Mouse (Mus musculus) forebrain, postnatal 0 days (tissue): ENCODE data around the gene Dglucy. TPM values are rescaled to one million over a fixed set of nuclear protein-coding genes. Genes with fewer than 3 reads are reported as not detected.

Experiments used
- ATAC-seq: fragments of 200-750 bp; cut with Nextera tagmentation; 2 replicates; pipeline ENCODE4 v1.8.0; 2017; ENCODE audit warnings: mild to moderate bottlenecking, moderate library complexity
- DNase-seq: peaks from one replicate; pipeline ENCODE4 v3.0.0-alpha.2; 2015
- H3K27ac ChIP-seq: fragments of 300-500 bp; sonication (generic); 2 replicates; pipeline ENCODE4 v1.5.1; 2014; ENCODE audit warnings: low read depth, mild to moderate bottlenecking, antibody characterized with exemption, low read length, moderate library complexity, mixed read lengths
- H3K27me3 ChIP-seq: fragments of 300-500 bp; sonication (generic); 2 replicates; pipeline ENCODE4 v1.6.1; 2014; ENCODE audit warnings: mild to moderate bottlenecking, low read length, mixed read lengths; ENCODE audit not compliant: insufficient read depth
- H3K36me3 ChIP-seq: fragments of 300-500 bp; sonication (generic); 2 replicates; pipeline ENCODE4 v1.6.1; 2014; ENCODE audit warnings: mild to moderate bottlenecking, moderate library complexity; ENCODE audit not compliant: insufficient read depth
- H3K4me1 ChIP-seq: fragments of 300-500 bp; sonication (generic); 2 replicates; pipeline ENCODE4 v1.6.1; 2014; ENCODE audit warnings: antibody characterized with exemption; ENCODE audit not compliant: insufficient read depth
- H3K4me2 ChIP-seq: fragments of 300-500 bp; sonication (generic); 2 replicates; pipeline ENCODE4 v1.6.1; 2014; ENCODE audit warnings: low read depth, mild to moderate bottlenecking, moderate library complexity
- H3K4me3 ChIP-seq: fragments of 300-500 bp; sonication (generic); 2 replicates; pipeline ENCODE4 v1.5.1; 2014; ENCODE audit warnings: low read depth, low read length, mixed read lengths
- H3K9ac ChIP-seq: fragments of 300-500 bp; sonication (generic); 2 replicates; pipeline ENCODE4 v1.6.1; 2014; ENCODE audit warnings: mild to moderate bottlenecking
- H3K9me3 ChIP-seq: fragments of 300-500 bp; sonication (generic); 2 replicates; pipeline ENCODE4 v1.6.1; 2016; ENCODE audit warnings: low read length
- CTCF ChIP-seq: sonication (generic); IDR thresholded peaks from 2 replicates; pipeline ENCODE4 v1.5.1; 2016; ENCODE audit warnings: antibody characterized with exemption, control low read depth, low read depth
- WGBS: fragments of 180-500 bp; shearing (Covaris S2); extraction: QIAGEN DNeasy Blood & Tissue Kit; methylation state at CpG from one replicate; pipeline ENCODE4 v1.1.7; 2014; 5-methylcytosine and 5-hydroxymethylcytosine counted together
- polyA plus RNA-seq: library from polyadenylated mRNA; unstranded; fragments of >200 nt; fragmentation: Nextera tagmentation; extraction: Ambion mirVana; gene quantifications from 2 replicates; pipeline ENCODE4 v1.2.1, GENCODE M21; 2015
- total RNA-seq: library from RNA; depleted of rRNA; stranded (reverse); fragments of >200 nt; gene quantifications from 2 replicates; pipeline ENCODE4 v1.2.3, GENCODE M21; 2014

Gene Dglucy
- total and polyA plus RNA-seq, 2 experiments from 2014 or later, result 2.6 to 4.5 TPM

DNA sequence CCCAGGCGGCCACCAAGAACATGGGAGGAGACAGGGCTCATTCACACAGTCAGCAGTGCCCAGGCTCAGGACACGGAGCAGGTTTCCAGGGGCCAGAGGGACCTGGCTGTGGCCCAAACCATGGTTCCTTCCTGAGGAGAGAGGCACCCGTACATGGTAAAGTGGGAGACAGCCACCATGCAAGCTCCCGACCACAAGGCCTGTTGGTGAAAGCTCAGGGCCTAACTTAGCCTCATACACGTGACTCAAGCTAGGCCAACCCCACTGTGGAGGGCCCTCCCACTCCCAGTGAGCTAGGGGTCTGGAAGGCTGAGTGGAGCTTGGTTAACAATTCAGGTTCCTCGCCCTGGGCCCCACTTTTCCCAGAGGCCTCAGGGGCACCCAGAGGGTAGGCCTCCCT, 99.1 kb downstream of the Dglucy start:
- no peaks in the 10 kb centered on the region for H3K9me3 ChIP-seq
- no peaks in the 10 kb centered on the region for H3K4me1 ChIP-seq
- no peak overlapping the region for H3K9ac ChIP-seq
- no peak for DNase-seq
- no peak for TF ChIP-seq CTCF
- no peaks in the 10 kb centered on the region for H3K36me3 ChIP-seq
- H3K4me3 ChIP-seq, result no peak overlapping the region
- no peak overlapping the region for H3K4me2 ChIP-seq
- H3K27me3 ChIP-seq, result no peaks in the 10 kb centered on the region
- no peak for ATAC-seq
- no peak overlapping the region for H3K27ac ChIP-seq
- 81% methylated on average over 6 of the region's 6 CpGs for WGBS

DNA sequence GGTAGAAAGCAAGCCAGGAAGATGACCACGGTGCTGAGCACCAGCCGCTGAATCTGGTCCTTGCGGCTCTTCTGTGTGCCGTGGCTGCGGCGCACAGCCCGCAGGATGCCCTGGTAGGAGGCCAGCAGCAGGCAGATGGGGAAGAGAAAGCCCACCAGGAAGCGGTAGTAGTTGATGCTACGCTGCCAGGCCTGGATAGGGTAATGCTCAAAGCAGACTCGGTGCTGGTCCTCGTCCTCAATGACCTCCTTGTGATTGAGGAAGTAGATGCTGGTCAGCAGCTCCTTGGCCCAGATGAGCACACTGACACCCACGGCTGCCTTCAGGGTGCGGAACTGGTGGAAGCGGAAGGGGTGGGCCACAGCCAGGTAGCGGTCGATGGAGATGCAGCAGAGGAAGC, 99.7 kb downstream of the Dglucy start:
- no peak overlapping the region for H3K4me2 ChIP-seq
- WGBS, result 95% methylated on average over 16 of the region's 16 CpGs
- ATAC-seq, result no peak

DNA sequence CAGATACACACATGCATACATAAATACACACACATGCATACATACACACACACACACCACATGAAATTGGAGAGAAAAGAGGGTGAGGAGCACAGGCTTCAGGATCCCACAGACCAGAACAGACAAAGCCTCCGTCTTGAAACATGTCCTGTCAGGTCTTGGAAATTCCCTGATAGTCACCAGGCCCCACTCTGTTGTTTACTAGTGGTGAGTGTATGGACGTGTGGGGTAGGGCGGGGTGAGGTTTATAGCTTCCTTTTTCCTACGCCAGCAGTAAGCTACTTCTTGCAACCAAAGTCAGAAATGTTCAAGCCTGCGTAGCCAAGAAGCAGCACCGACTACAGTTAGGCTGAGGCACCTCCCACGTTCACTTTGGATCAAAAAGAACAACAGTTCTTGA, 104.3 kb downstream of the Dglucy start:
- Histone ChIP-seq H3K4me1 (0 out of 2 replicates have a peak, but pooled peaks cover 3% of the 10 kb centered on the region), H3K27ac (no peak overlapping the region), H3K9me3 (no peaks in the 10 kb centered on the region), H3K4me2 (no peak overlapping the region), H3K4me3 (no peak overlapping the region), H3K9ac (no peak overlapping the region), H3K36me3 (no peaks in the 10 kb centered on the region), H3K27me3 (no peaks in the 10 kb centered on the region)
- no peak for ATAC-seq
- no peak for DNase-seq
- TF ChIP-seq CTCF, result no peak
- 87% methylated on average over 7 of the region's 7 CpGs for WGBS

More for the DNA sequence above, 99.7 kb downstream of the Dglucy start:
- no peak overlapping the region for H3K4me3 ChIP-seq
- H3K4me1 ChIP-seq, result no peaks in the 10 kb centered on the region
- H3K9me3 ChIP-seq, result no peaks in the 10 kb centered on the region
- no peak overlapping the region for H3K9ac ChIP-seq
- H3K27me3 ChIP-seq, result no peaks in the 10 kb centered on the region
- no peak for TF ChIP-seq CTCF
- H3K27ac ChIP-seq, result no peak overlapping the region
- H3K36me3 ChIP-seq, result no peaks in the 10 kb centered on the region
- no peak for DNase-seq

DNA sequence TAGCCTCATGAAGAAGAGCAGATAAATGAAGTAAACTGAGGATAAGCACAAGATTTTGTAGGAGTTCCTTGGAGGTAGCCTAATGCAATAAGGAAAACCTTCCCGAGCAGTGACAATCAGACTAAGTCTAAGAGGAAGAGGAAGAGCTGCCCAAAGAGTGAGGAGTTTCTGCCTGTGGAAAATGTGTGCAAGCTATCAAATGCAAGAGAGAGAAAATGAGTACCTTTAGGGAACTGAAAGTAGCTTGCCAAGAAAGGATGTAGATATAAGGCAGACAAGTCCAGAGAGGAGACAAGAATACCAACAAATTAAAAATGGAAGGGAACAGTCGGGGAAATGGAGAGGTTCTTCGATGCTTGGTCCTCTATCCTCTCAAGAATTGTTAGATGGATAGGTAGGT, 106.7 kb downstream of the Dglucy start:
- Histone ChIP-seq H3K27ac (no peak overlapping the region), H3K4me1 (0 out of 2 replicates have a peak, but pooled peaks cover 3% of the 10 kb centered on the region), H3K27me3 (no peaks in the 10 kb centered on the region), H3K4me2 (no peak overlapping the region), H3K9me3 (no peaks in the 10 kb centered on the region), H3K36me3 (no peaks in the 10 kb centered on the region), H3K4me3 (no peak overlapping the region), H3K9ac (no peak overlapping the region)
- no peak for TF ChIP-seq CTCF
- DNase-seq (no peak), ATAC-seq (no peak)
- 90% methylated on average over 3 of the region's 3 CpGs for WGBS

DNA sequence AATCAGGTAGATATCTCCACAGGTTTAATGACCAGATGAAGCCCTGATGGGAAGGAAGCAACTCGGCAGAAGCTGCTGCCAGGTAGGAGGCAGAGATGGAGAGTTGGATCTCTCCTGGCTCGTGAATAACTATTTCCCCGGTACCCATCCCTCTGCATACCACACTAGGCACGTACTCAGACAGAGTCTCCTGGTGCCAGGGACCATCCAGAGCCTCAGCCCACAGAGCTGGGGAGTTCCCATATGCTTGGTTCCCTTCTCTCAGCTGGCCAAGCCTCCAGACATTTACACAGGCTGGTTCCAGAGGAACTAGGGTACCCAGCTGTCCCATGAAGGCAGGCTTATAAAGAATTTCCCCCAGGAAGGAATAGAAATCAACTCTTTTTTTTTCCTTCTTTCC, 108.0 kb downstream of the Dglucy start:
- WGBS, result 70% methylated on average over 4 of the region's 4 CpGs
- Histone ChIP-seq H3K27me3 (no peaks in the 10 kb centered on the region), H3K4me3 (no peak overlapping the region), H3K4me1 (0 out of 2 replicates have a peak, but pooled peaks cover 3% of the 10 kb centered on the region), H3K27ac (no peak overlapping the region), H3K9ac (no peak overlapping the region), H3K4me2 (no peak overlapping the region), H3K36me3 (no peaks in the 10 kb centered on the region), H3K9me3 (no peaks in the 10 kb centered on the region)
- TF ChIP-seq CTCF, result no peak
- ATAC-seq (no peak), DNase-seq (no peak)

DNA sequence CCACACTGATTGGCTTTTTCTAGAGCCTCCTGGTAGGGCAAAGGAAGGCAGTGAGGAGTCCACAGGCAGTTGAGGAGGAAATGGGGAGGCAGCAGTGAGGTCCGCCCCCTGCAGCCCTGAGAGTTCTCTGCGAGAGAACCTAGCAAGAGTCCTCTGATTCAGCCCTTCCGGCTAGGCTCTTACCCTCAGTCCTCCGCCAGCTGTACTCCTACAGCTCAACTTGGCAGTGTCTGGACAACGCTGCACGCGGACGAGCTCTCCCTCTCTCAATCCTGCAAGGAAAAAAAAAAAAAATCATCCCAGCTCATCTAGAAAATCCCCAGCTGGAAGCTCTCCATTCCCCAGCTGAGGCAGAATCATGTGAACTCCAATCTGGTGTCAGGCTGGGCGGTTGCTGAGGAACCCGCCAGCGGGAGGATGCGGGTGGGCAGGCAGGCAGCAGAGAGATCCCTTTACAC, 109.0 kb downstream of the Dglucy start:
- DNase-seq (peak; percentile 47), ATAC-seq (peak; percentile 69)
- no peak overlapping the region for H3K9ac ChIP-seq
- no peak overlapping the region for H3K4me3 ChIP-seq
- no peaks in the 10 kb centered on the region for H3K9me3 ChIP-seq
- 0 out of 2 replicates have a peak overlapping the region, but pooled peaks have one; percentile 30 for H3K27ac ChIP-seq
- no peak for TF ChIP-seq CTCF
- H3K36me3 ChIP-seq, result no peaks in the 10 kb centered on the region
- WGBS, result 32% methylated on average over 12 of the region's 12 CpGs
- H3K4me1 ChIP-seq, result 0 out of 2 replicates have a peak, but pooled peaks cover 3% of the 10 kb centered on the region
- H3K4me2 ChIP-seq, result 0 out of 2 replicates have a peak overlapping the region, but pooled peaks have one; percentile 13
- H3K27me3 ChIP-seq, result no peaks in the 10 kb centered on the region

DNA sequence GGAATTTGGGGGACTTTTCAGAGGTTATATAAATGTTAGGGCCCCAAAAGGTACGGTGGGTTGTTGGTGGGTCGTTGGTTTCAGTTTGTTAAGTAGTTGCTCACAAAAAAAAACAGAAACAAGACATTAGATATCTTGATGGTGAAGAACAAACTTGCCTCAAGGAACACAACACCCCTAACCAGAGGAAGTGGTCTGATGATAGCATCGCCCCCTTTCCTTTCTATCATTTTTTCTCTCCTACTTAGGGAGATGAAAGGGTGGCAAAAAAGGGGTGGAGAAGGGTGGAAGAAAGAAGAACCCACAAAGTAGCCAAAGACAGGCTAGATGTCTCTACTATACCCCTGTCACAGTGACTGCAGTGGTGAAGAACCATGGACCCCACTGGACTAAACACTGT, 111.7 kb downstream of the Dglucy start:
- 0 out of 2 replicates have a peak, but pooled peaks cover 3% of the 10 kb centered on the region for H3K4me1 ChIP-seq
- no peak for DNase-seq
- H3K4me3 ChIP-seq, result no peak overlapping the region
- H3K27ac ChIP-seq, result no peak overlapping the region
- no peak for TF ChIP-seq CTCF
- no peak for ATAC-seq
- H3K9me3 ChIP-seq, result no peaks in the 10 kb centered on the region
- no peak overlapping the region for H3K4me2 ChIP-seq
- no peaks in the 10 kb centered on the region for H3K27me3 ChIP-seq
- 91% methylated on average over 3 of the region's 3 CpGs for WGBS
- no peak overlapping the region for H3K9ac ChIP-seq
- H3K36me3 ChIP-seq, result no peaks in the 10 kb centered on the region

DNA sequence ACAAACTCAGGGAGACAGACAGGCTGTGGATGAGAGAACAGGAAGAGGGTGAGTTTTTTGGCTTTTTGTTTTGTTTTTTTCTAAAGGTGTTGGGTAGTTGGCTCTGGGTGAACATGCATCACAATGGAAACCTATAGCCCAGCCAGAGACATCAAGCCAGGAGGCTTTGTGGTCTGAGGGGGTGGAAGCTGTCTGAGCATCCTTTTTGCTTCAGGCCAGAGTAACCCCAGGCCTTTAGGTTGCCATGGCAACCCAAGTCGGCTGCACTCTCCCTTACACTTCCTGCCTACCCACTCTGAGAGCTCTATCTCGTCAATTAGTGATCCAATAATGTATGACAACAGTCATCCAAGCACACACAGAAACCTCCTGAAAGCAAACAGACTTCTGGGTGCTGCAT, 116.6 kb downstream of the Dglucy start:
- ATAC-seq (peak; percentile 50), DNase-seq (no peak)
- Histone ChIP-seq H3K4me2 (no peak overlapping the region), H3K27ac (no peak overlapping the region), H3K36me3 (no peaks in the 10 kb centered on the region), H3K9me3 (no peaks in the 10 kb centered on the region), H3K4me1 (no peaks in the 10 kb centered on the region), H3K4me3 (no peak overlapping the region), H3K9ac (no peak overlapping the region), H3K27me3 (peaks cover 3% of the 10 kb centered on the region; the same call in 1 of the 2 replicates)
- TF ChIP-seq CTCF, result no peak
- WGBS, result 4% methylated on average over 2 of the region's 2 CpGs
